Mouse (Mus musculus) G1E (cell line): ENCODE results near the gene 4930435E12Rik. TPM values are rescaled to one million over a fixed set of nuclear protein-coding genes. Genes with fewer than 3 reads are reported as not detected.
A peak's percentile ranks its signal among the peaks of the same experiment; 100 is the strongest.

Experiments used
- ATAC-seq: 2 replicates; pipeline ENCODE4 v1.8.0; 2016; ENCODE audit warnings: mild to moderate bottlenecking; ENCODE audit not compliant: insufficient number of reproducible peaks, poor library complexity, low FRiP score, severe bottlenecking; ENCODE audit errors: extremely low read depth
- DNase-seq: peaks from one replicate; pipeline ENCODE4 v3.0.0; 2012; ENCODE audit warnings: low spot score
- H3K27me3 ChIP-seq: 2 replicates; pipeline ENCODE4 v1.6.1; 2012; ENCODE audit warnings: mild to moderate bottlenecking, low read length, inconsistent platforms; ENCODE audit not compliant: insufficient read depth
- H3K36me3 ChIP-seq: replicated peaks from 2 replicates; pipeline ENCODE3; 2012; ENCODE audit warnings: mild to moderate bottlenecking, inconsistent platforms
- H3K4me1 ChIP-seq: 2 replicates; pipeline ENCODE4 v1.6.1; 2012; ENCODE audit warnings: low read depth, low read length, inconsistent platforms, mixed read lengths; ENCODE audit not compliant: insufficient read depth
- H3K4me3 ChIP-seq: 2 replicates; pipeline ENCODE4 v1.5.1; 2012; ENCODE audit warnings: low read depth, mild to moderate bottlenecking, inconsistent platforms, low read length, moderate library complexity, mixed read lengths
- H3K9me3 ChIP-seq: replicated peaks from 2 replicates; pipeline ENCODE4 v1.6.1; 2012; ENCODE audit warnings: inconsistent platforms
- CTCF ChIP-seq: IDR thresholded peaks from 2 replicates; pipeline ENCODE4 v1.5.1; 2012; ENCODE audit warnings: low read depth, low read length, inconsistent platforms, mixed read lengths
- GATA1 ChIP-seq: IDR thresholded peaks from 2 replicates; pipeline ENCODE4 v1.6.1; 2012; ENCODE audit warnings: borderline replicate concordance, low read length, inconsistent platforms, mixed read lengths
- GATA2 ChIP-seq: IDR thresholded peaks from 2 replicates; pipeline ENCODE4 v1.6.1; 2012; ENCODE audit warnings: low read depth, low read length, inconsistent platforms, borderline replicate concordance
- POLR2AphosphoS5 ChIP-seq: IDR thresholded peaks from 2 replicates; pipeline ENCODE4 v1.6.1; 2012; ENCODE audit warnings: low read depth, low read length, inconsistent platforms; ENCODE audit not compliant: insufficient replicate concordance
- TAL1 ChIP-seq: conservative IDR thresholded peaks from 2 replicates; pipeline ENCODE4 v1.6.1; 2012; ENCODE audit warnings: low read depth, low read length, inconsistent platforms, mixed read lengths
- polyA plus RNA-seq: library from polyadenylated mRNA; stranded (reverse); fragments of >175 nt; gene quantifications from 2 replicates; pipeline ENCODE4 v1.2.3, GENCODE M21; 2012
- total RNA-seq, 2 experiments: library from RNA; stranded (forward) in 1 of 2; stranded (reverse) in 1 of 2; fragments of 200-1000 nt in 1 of 2; fragments of >200 nt in 1 of 2; fragmentation: Nextera tagmentation in 1 of 2; gene quantifications; 2 replicates each; pipeline ENCODE4 v1.2.3; 2014 to 2017

The 4930435E12Rik gene
- total RNA-seq (2014; fragmentation: Nextera tagmentation) (not detected in 2 replicates), total RNA-seq (2017) (0.55 TPM in 1 of 2 replicates, not detected in the other), polyA plus RNA-seq (not detected in 2 replicates)

GRCm38 (mm10) chr16:38828649-38829048 is at the start of gene 4930435E12Rik:
4930435E12Rik (minus strand) TSS chr16:38828749.
- Histone ChIP-seq H3K36me3 (no peaks in the 10 kb centered on the region), H3K4me3 (no peak within 1 kb of the TSS), H3K27me3 (no peaks in the 10 kb centered on the region), H3K4me1 (no peaks in the 10 kb centered on the region), H3K9me3 (no peaks in the 10 kb centered on the region)
- DNase-seq (no peak), ATAC-seq (no peak)
- TF ChIP-seq GATA2, result no peak
- TF ChIP-seq TAL1, result no peak
- no peak for TF ChIP-seq POLR2AphosphoS5
- TF ChIP-seq CTCF, result no peak
- no peak for TF ChIP-seq GATA1

DNA sequence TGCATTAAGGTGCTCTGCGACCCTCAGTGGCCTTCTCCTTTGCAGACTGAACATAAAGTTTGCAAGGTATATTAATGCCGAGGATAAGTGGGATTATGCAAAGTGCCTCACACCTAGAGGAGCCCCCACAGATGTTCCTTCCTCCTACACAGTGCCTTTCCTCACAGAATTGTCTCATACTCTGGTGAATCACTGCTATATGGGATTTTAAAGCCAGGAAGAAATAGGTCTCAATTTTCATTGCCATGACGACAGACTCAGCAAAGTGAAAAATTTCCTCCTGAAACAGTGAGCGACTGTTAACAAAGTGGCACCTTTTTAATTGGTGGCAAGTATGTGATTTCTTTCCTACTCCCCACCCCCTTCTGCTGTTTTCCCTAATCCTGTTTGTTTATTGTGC is 45.9 kb upstream of the 4930435E12Rik start:
- Histone ChIP-seq H3K4me3 (no peak overlapping the region), H3K9me3 (no peaks in the 10 kb centered on the region), H3K36me3 (no peaks in the 10 kb centered on the region), H3K4me1 (no peaks in the 10 kb centered on the region), H3K27me3 (no peaks in the 10 kb centered on the region)
- TF ChIP-seq TAL1, result no peak
- no peak for TF ChIP-seq GATA2
- TF ChIP-seq POLR2AphosphoS5, result no peak
- no peak for TF ChIP-seq CTCF
- TF ChIP-seq GATA1, result no peak
- DNase-seq (no peak), ATAC-seq (no peak)

GRCm38 (mm10) chr16:38873231-38873630 is 44.7 kb upstream of the 4930435E12Rik start:
- Histone ChIP-seq H3K9me3 (no peaks in the 10 kb centered on the region), H3K36me3 (no peaks in the 10 kb centered on the region), H3K4me3 (no peak overlapping the region), H3K27me3 (no peaks in the 10 kb centered on the region), H3K4me1 (no peaks in the 10 kb centered on the region)
- DNase-seq, result no peak
- TF ChIP-seq GATA1 (no peak), POLR2AphosphoS5 (no peak), GATA2 (no peak), TAL1 (no peak), CTCF (no peak)
- no peak for ATAC-seq

DNA sequence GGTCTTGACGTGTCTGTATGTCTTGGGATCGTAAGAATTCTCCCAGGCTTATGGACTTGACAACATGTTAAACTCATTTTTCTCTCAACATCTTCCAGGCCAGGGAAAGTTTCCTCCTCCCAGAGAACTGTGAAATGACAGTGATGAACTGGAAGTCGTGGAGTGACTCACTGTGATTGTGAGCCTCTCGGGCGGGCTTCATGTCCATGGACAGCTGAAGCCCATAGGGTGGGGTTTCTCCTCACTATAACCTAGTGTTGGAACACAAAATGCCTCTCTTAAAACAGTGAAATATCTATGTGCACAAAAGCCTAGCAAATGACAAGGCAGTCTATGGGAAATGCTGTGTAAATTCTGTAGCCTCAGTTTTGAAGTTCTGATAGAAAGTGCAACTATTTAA is 35.8 kb upstream of the 4930435E12Rik start:
- DNase-seq, result no peak
- H3K4me1 ChIP-seq, result no peaks in the 10 kb centered on the region
- no peaks in the 10 kb centered on the region for H3K36me3 ChIP-seq
- TF ChIP-seq GATA2, result no peak
- no peak for TF ChIP-seq GATA1
- TF ChIP-seq TAL1, result no peak
- no peak for TF ChIP-seq POLR2AphosphoS5
- TF ChIP-seq CTCF, result no peak
- ATAC-seq, result no peak
- H3K9me3 ChIP-seq, result no peaks in the 10 kb centered on the region
- no peaks in the 10 kb centered on the region for H3K27me3 ChIP-seq
- no peak overlapping the region for H3K4me3 ChIP-seq

DNA sequence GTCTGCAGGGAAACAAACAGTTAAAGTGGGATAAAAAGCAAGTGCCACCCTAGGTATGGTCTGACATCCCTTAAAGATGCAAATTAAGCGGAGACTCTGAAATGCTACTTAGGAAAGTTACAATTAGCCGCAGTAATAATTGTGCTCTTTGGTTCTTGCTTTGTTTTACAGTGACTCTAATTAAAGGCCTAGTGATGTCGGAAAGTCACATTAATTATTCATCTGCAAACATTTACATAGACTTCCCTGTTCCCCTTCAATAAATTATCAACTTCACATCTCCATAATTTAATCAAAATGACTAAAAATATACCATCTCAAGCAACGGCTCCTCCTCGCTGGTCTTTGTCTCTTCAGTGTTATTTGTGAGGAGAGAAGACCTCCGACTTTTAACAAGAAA is 32.0 kb upstream of the 4930435E12Rik start:
- H3K9me3 ChIP-seq, result no peaks in the 10 kb centered on the region
- DNase-seq (no peak), ATAC-seq (no peak)
- no peak for TF ChIP-seq TAL1
- no peaks in the 10 kb centered on the region for H3K27me3 ChIP-seq
- no peaks in the 10 kb centered on the region for H3K36me3 ChIP-seq
- H3K4me3 ChIP-seq, result no peak overlapping the region
- H3K4me1 ChIP-seq, result no peaks in the 10 kb centered on the region

DNA sequence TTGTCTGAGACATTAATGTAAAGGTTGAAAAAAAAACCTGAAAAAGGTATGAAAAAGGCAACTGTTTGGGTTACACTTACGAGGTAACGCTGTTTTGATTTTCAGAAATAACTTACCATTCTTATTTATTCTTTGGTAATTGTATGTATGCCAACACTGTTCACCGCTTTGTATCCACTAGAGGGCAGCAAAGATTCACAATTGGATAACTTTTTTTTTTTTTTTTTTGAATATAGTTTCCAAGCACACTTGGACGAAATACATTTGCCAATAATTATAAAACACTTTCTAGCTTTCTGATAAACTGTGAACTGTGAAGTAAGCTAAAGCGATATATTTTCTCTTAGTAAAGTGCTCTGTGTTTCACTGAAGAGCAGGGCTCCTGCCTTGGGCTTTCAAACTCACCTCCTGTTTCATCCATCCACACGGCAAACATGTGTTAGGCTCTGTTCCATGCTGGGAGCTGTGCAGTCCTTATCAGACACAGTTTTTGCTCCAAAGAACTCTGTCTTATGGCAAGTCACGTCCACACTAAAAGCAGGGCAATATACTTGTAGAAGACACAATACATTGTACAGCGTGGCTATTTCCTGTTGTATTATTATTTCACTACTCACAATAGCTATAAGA is 29.7 kb upstream of the 4930435E12Rik start:
- ATAC-seq, result no peak
- Histone ChIP-seq H3K9me3 (no peaks in the 10 kb centered on the region), H3K36me3 (no peaks in the 10 kb centered on the region), H3K4me3 (no peak overlapping the region), H3K27me3 (no peaks in the 10 kb centered on the region), H3K4me1 (no peaks in the 10 kb centered on the region)
- peak; percentile 3 for DNase-seq
- no peak for TF ChIP-seq GATA1
- no peak for TF ChIP-seq TAL1

DNA sequence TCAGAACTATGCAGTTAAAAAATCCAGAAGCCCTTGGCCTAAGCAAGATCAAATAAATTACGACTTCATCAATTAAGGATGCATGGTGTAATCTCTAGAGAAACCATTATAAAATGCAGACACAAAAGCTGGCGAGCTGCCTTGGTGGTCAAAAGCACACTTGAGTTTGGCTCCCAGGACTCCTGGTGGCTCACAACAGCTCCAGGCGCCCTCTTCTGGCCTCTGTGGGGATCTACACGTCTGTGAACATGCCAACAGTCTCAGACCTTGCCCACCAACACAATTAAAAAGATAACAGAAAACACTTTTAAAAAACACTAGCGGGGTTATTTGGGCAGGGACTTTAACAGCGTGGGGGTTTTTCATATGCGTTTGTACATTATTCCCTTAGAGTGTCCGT is 16.0 kb downstream of the 4930435E12Rik start:
- no peaks in the 10 kb centered on the region for H3K27me3 ChIP-seq
- H3K36me3 ChIP-seq, result no peaks in the 10 kb centered on the region
- DNase-seq, result no peak
- no peak overlapping the region for H3K4me3 ChIP-seq
- TF ChIP-seq CTCF (peak; percentile 38), POLR2AphosphoS5 (no peak)
- peaks cover 10% of the 10 kb centered on the region for H3K9me3 ChIP-seq
- no peak for ATAC-seq
- H3K4me1 ChIP-seq, result no peaks in the 10 kb centered on the region
